Mouse (Mus musculus): ENCODE measurements around the gene Rad21l.

- TF ChIP-seq CTCF (IDR thresholded peaks at IDR 0.05; ENCODE audit: low read depth) (no peak), EP300 (IDR thresholded peaks at IDR 0.05; ENCODE audit: low read depth) (no peak)
Measured at GRCm38 (mm10) chr2:151716318-151717055, 48.2 kb upstream of the Rad21l start.
